Mouse (Mus musculus): Measurements from ENCODE around the gene Shprh.
"Not testable (repeated sequence)": the region's sequence is repeated elsewhere in the genome, so short reads cannot be mapped to it uniquely, and the experiment has no call there.

The Shprh gene

GRCm38 (mm10) chr10:11148884-11149741 lies at the start of gene Shprh:
Gene Shprh, plus strand, starts transcription at chr10:11149427.
- peak; percentile 98 for DNase-seq (ENCODE audit: low spot score)

- no peak for DNase-seq (ENCODE audit: low spot score)
Observed at GRCm38 (mm10) chr10:11121781-11122180, 27.4 kb upstream of the Shprh start.

- DNase-seq (ENCODE audit: low spot score), result no peak
Observed at GRCm38 (mm10) chr10:11145580-11145979, 3.6 kb upstream of the Shprh start.

- DNase-seq (ENCODE audit: low spot score), result no peak
Observed at GRCm38 (mm10) chr10:11148446-11148845, 781 bp upstream of the Shprh start.

- no peak for DNase-seq (ENCODE audit: low spot score)
Observed at GRCm38 (mm10) chr10:11149742-11150125, 507 bp downstream of the Shprh start.

- DNase-seq (ENCODE audit: low spot score), result no peak
Observed at GRCm38 (mm10) chr10:11151644-11152043, 2.4 kb downstream of the Shprh start.

- no peak for DNase-seq (ENCODE audit: low spot score)
Observed at GRCm38 (mm10) chr10:11157039-11157438, 7.8 kb downstream of the Shprh start.

- DNase-seq (ENCODE audit: low spot score), result no peak
Observed at GRCm38 (mm10) chr10:11164537-11164936, 15.3 kb downstream of the Shprh start.

- DNase-seq (ENCODE audit: low spot score), result no peak
Observed at GRCm38 (mm10) chr10:11170252-11170651, 21.0 kb downstream of the Shprh start.

GRCm38 (mm10) chr10:11171615-11172014 lies 22.4 kb downstream of the Shprh start:
- no peak for DNase-seq (ENCODE audit: low spot score)

- no peak for DNase-seq (ENCODE audit: low spot score)
Observed at GRCm38 (mm10) chr10:11172519-11172918, 23.3 kb downstream of the Shprh start.

- no peak for DNase-seq (ENCODE audit: low spot score)
Observed at GRCm38 (mm10) chr10:11175801-11176482, 26.7 kb downstream of the Shprh start.

GRCm38 (mm10) chr10:11180077-11180476 lies 30.9 kb downstream of the Shprh start:
- DNase-seq (ENCODE audit: low spot score), result no peak

- no peak for DNase-seq (ENCODE audit: low spot score)
Observed at GRCm38 (mm10) chr10:11197341-11197740, 48.1 kb downstream of the Shprh start.

- DNase-seq (ENCODE audit: low spot score), result no peak
Observed at GRCm38 (mm10) chr10:11198346-11198745, 49.1 kb downstream of the Shprh start.

- no peak for DNase-seq (ENCODE audit: low spot score)
Observed at GRCm38 (mm10) chr10:11199980-11200379, 50.8 kb downstream of the Shprh start.

- not testable (repeated sequence) for DNase-seq (ENCODE audit: low spot score)
Observed at GRCm38 (mm10) chr10:11205883-11206282, 56.7 kb downstream of the Shprh start.

- no peak for DNase-seq (ENCODE audit: low spot score)
Observed at GRCm38 (mm10) chr10:11208670-11209069, 59.4 kb downstream of the Shprh start.

GRCm38 (mm10) chr10:11212003-11212402 lies 62.8 kb downstream of the Shprh start:
- no peak for DNase-seq (ENCODE audit: low spot score)

GRCm38 (mm10) chr10:11226442-11226841 lies 77.2 kb downstream of the Shprh start:
- no peak for DNase-seq (ENCODE audit: low spot score)

- DNase-seq (ENCODE audit: low spot score), result no peak
Observed at GRCm38 (mm10) chr10:11229545-11230178, 80.4 kb downstream of the Shprh start.

- no peak for DNase-seq (ENCODE audit: low spot score)
Observed at GRCm38 (mm10) chr10:11233208-11233607, 84.0 kb downstream of the Shprh start.

- not testable (repeated sequence) for DNase-seq (ENCODE audit: low spot score)
Observed at GRCm38 (mm10) chr10:11242988-11243387, 93.8 kb downstream of the Shprh start.
